ENCODE assay signal across 21 mouse cellular contexts in genomic region chr11:4164701-4165100, GRCm38 (mm10). TPM values are rescaled to one million over a fixed set of nuclear protein-coding genes. Genes with fewer than 3 reads are reported as not detected.
A peak's percentile ranks its signal among the peaks of the same experiment; 100 is the strongest.
DNase-seq lines count a peak whose midpoint lies in the region; ATAC-seq and TF ChIP-seq lines count a peak whose summit lies in the region.
"Had no signal": no experiment of that assay in that cellular context is flagged by ENCODE, and none has a peak within 500 bp of the region (broad histone marks: within the 10 kb centered on the region; RNA-seq: fewer than 3 reads in every experiment).

No protein-coding gene starts in this region.

- TF ChIP-seq POLR2A in CH12.LX (IDR thresholded peaks at IDR 0.05; ENCODE audit: low read depth, low read length), result no peak
- TF ChIP-seq POLR2A in embryonic fibroblast, embryonic 13.5 days (IDR thresholded peaks at IDR 0.05; ENCODE audit: low read depth, low read length), result no peak

- peaks cover 78% of the 10 kb centered on the region for H3K36me3 ChIP-seq in forebrain, postnatal 0 days (ENCODE audit: insufficient read depth)
- peaks cover 82% of the 10 kb centered on the region for H3K36me3 ChIP-seq in forebrain, embryonic 14.5 days (ENCODE audit: control insufficient read depth, insufficient read depth, low read length)
- H3K36me3 ChIP-seq in CH12.LX (replicated peaks in 1 of 2; ENCODE audit: control insufficient read depth in 1 of 2, insufficient read depth in 1 of 2, low read length in 1 of 2), result peaks cover 70 to 85% of the 10 kb centered on the region in 2 experiments

- 0 out of 2 replicates have a peak overlapping the region, but pooled peaks have one; percentile 3 for H3K9ac ChIP-seq in forebrain, postnatal 0 days
- H3K9ac ChIP-seq in forebrain, embryonic 14.5 days (ENCODE audit: low read length), result no peak overlapping the region
- H3K9ac ChIP-seq in CH12.LX (ENCODE audit: insufficient read depth, low read depth), result 0 out of 2 replicates have a peak overlapping the region, but pooled peaks have one; percentile 22
- H3K9ac ChIP-seq: heart, embryonic 15.5 days; hindbrain, embryonic 15.5 days; liver, postnatal 0 days; midbrain, embryonic 12.5 days; neural tube, embryonic 13.5 days had no signal

- WGBS in forebrain, postnatal 0 days, result 98% methylated on average over 2 of the region's 2 CpGs
- 97% methylated on average over 2 of the region's 2 CpGs for WGBS in forebrain, embryonic 14.5 days

- no peak overlapping the region for H3K4me2 ChIP-seq in forebrain, postnatal 0 days (ENCODE audit: low read depth)
- no peak overlapping the region for H3K4me2 ChIP-seq in forebrain, embryonic 14.5 days (ENCODE audit: low read length)
- peak overlapping the region; percentile 23 for H3K4me2 ChIP-seq in CH12.LX (ENCODE audit: insufficient read depth, low read depth, poor library complexity, severe bottlenecking)
- H3K4me2 ChIP-seq: heart, embryonic 15.5 days; hindbrain, embryonic 15.5 days; midbrain, embryonic 12.5 days; neural tube, embryonic 13.5 days had no signal

- peaks cover 17% of the 10 kb centered on the region for H3K4me1 ChIP-seq in forebrain, postnatal 0 days (ENCODE audit: insufficient read depth)
- peaks cover 13% of the 10 kb centered on the region for H3K4me1 ChIP-seq in forebrain, embryonic 14.5 days (ENCODE audit: control insufficient read depth, insufficient read depth, low read length)
- H3K4me1 ChIP-seq in CH12.LX (ENCODE audit: control insufficient read depth in 1 of 2, insufficient read depth in 2 of 2), result peaks cover 19 to 51% of the 10 kb centered on the region in 2 experiments
- H3K4me1 ChIP-seq in embryonic fibroblast, embryonic 13.5 days (ENCODE audit: control insufficient read depth, insufficient read depth, low read length), result peaks cover 5% of the 10 kb centered on the region; the same call in 1 of the 2 replicates

- DNase-seq in forebrain, postnatal 0 days, result no peak
- no peak for DNase-seq in forebrain, embryonic 14.5 days (ENCODE audit: low spot score)
- DNase-seq in 416B (ENCODE audit: low read depth), result peak; percentile 23
- DNase-seq in CH12.LX (ENCODE audit: extremely low read depth), result peak; percentile 77
- no peak for DNase-seq in layer of hippocampus, adult 2 months (ENCODE audit: low spot score in 2 of 2)
- no peak for DNase-seq in heart, adult 9 months (ENCODE audit: low spot score in 2 of 2)
- DNase-seq: cerebellum, adult 2 months; gastrocnemius, postnatal 10 days; heart, adult 11 months; heart, postnatal 4 days; kidney, adult 18-20 months; kidney, postnatal 10 days; liver, postnatal 0 days; lung, postnatal 10 days; thymus, adult 18-20 months had no signal

- H3K27me3 ChIP-seq in forebrain, postnatal 0 days (ENCODE audit: insufficient read depth, low read length), result no peaks in the 10 kb centered on the region
- no peaks in the 10 kb centered on the region for H3K27me3 ChIP-seq in forebrain, embryonic 14.5 days (replicated peaks; ENCODE audit: control insufficient read depth, insufficient read depth, low read length)
- H3K27me3 ChIP-seq in CH12.LX (replicated peaks), result no peaks in the 10 kb centered on the region
- H3K27me3 ChIP-seq: heart, embryonic 15.5 days; hindbrain, embryonic 15.5 days; midbrain, embryonic 12.5 days; neural tube, embryonic 13.5 days had no signal

- no peak for ATAC-seq in forebrain, postnatal 0 days
- ATAC-seq in forebrain, embryonic 14.5 days, result no peak
- ATAC-seq: liver, postnatal 0 days had no signal

- H3K27ac ChIP-seq in forebrain, postnatal 0 days (ENCODE audit: low read depth, low read length), result no peak overlapping the region
- no peak overlapping the region for H3K27ac ChIP-seq in forebrain, embryonic 14.5 days (ENCODE audit: low read depth, low read length)
- peak overlapping the region; percentile 47; the same call in 1 of the 2 replicates for H3K27ac ChIP-seq in CH12.LX (ENCODE audit: insufficient read depth, low read depth)
- peak overlapping the region; percentile 28; the same call in 1 of the 2 replicates for H3K27ac ChIP-seq in embryonic fibroblast, embryonic 13.5 days (ENCODE audit: insufficient read depth, low read length)
- H3K27ac ChIP-seq in layer of hippocampus, adult 2 months, result no peak overlapping the region
- H3K27ac ChIP-seq: forebrain, embryonic 10.5 days; heart, embryonic 15.5 days; hindbrain, embryonic 15.5 days; midbrain, embryonic 12.5 days; neural tube, embryonic 13.5 days had no signal

- TF ChIP-seq RAD21 in CH12.LX (IDR thresholded peaks at IDR 0.05; ENCODE audit: low read depth, low read length), result no peak

- H3K79me2 ChIP-seq in CH12.LX (replicated peaks; ENCODE audit: control insufficient read depth, extremely low read depth, insufficient read depth, poor library complexity, severe bottlenecking), result peaks cover 75% of the 10 kb centered on the region

- dilution Hi-C loops in CH12.LX (cut with MboI; ENCODE audit: extremely low pct_ligation_motif_present, extremely low pct_unique_long_range_greater_than_20kb, low sequenced_read_pairs), result no loop called here

- no peak overlapping the region for H3K4me3 ChIP-seq in forebrain, postnatal 0 days (ENCODE audit: low read depth, low read length)
- no peak overlapping the region for H3K4me3 ChIP-seq in forebrain, embryonic 14.5 days (ENCODE audit: low read depth, low read length)
- no peak overlapping the region for H3K4me3 ChIP-seq in CH12.LX (replicated peaks in 1 of 3; ENCODE audit: low read depth in 2 of 3, low read length in 2 of 3, poor library complexity in 1 of 3)
- no peak overlapping the region for H3K4me3 ChIP-seq in embryonic fibroblast, embryonic 13.5 days (ENCODE audit: insufficient read depth, low read length)
- H3K4me3 ChIP-seq in layer of hippocampus, adult 2 months, result no peak overlapping the region
- H3K4me3 ChIP-seq: forebrain, embryonic 10.5 days; heart, embryonic 15.5 days; hindbrain, embryonic 15.5 days; midbrain, embryonic 12.5 days; neural tube, embryonic 13.5 days had no signal

- peak; percentile 72 for TF ChIP-seq EP300 in CH12.LX (IDR thresholded peaks at IDR 0.05; ENCODE audit: low read length)

- in situ Hi-C loops in CH12.LX (cut with MboI; ENCODE audit: low pct_ligation_motif_present, low pct_unique_long_range_greater_than_20kb, low sequenced_read_pairs), result no loop called here

- no peak for TF ChIP-seq CTCF in forebrain, postnatal 0 days (IDR thresholded peaks at IDR 0.05; ENCODE audit: low read depth)
- no peak for TF ChIP-seq CTCF in CH12.LX (conservative IDR thresholded peaks at IDR 0.05 in 1 of 2, IDR thresholded peaks at IDR 0.05 in 1 of 2; ENCODE audit: low read depth in 2 of 2, low read length in 2 of 2)
- no peak for TF ChIP-seq CTCF in embryonic fibroblast, embryonic 13.5 days (IDR thresholded peaks at IDR 0.05; ENCODE audit: borderline replicate concordance, insufficient read depth, low read length)
- TF ChIP-seq CTCF in layer of hippocampus, adult 2 months (conservative IDR thresholded peaks at IDR 0.05), result no peak

- H3K9me3 ChIP-seq in forebrain, postnatal 0 days (ENCODE audit: low read length), result no peaks in the 10 kb centered on the region
- H3K9me3 ChIP-seq in forebrain, embryonic 14.5 days (replicated peaks; ENCODE audit: control insufficient read depth, low read length), result no peaks in the 10 kb centered on the region
- no peaks in the 10 kb centered on the region for H3K9me3 ChIP-seq in CH12.LX (replicated peaks; ENCODE audit: low read length)
- H3K9me3 ChIP-seq: forebrain, embryonic 10.5 days; heart, embryonic 15.5 days; hindbrain, embryonic 15.5 days; midbrain, embryonic 12.5 days; neural tube, embryonic 13.5 days had no signal

RNA-seq across cellular contexts. Expression of gene Sf3a1, which starts 4.6 kb away (rescaled TPM):
- 46.7 and 54.4 TPM in 2 replicates for total RNA-seq in forebrain, postnatal 0 days (2014; rRNA removed)
- polyA plus RNA-seq in forebrain, postnatal 0 days (2015; fragmentation: Nextera tagmentation; extraction: Ambion mirVana), result 30.6 and 34.6 TPM in 2 replicates
- 51.5 and 59.3 TPM in 2 replicates for polyA plus RNA-seq in forebrain, embryonic 14.5 days (2014; fragmentation: Nextera tagmentation; extraction: Ambion mirVana)
- total RNA-seq in CH12.LX (2012; rRNA removed) (46.5 and 56.9 TPM in 2 replicates), CH12.LX (2014; rRNA removed) (28.6 and 29.5 TPM in 2 replicates)
- 93.4 and 97.6 TPM in 2 replicates for polyA plus RNA-seq in CH12.LX (2012; ENCODE audit: insufficient read length, low read depth)
- polyA plus RNA-seq in embryonic fibroblast, embryonic 13.5 days (2011; ENCODE audit: insufficient read length, low read depth, missing spikeins), result 42.5 and 46.8 TPM in 2 replicates
- 10 to 100 TPM; 72.3 to 74.1 TPM for total RNA-seq in layer of hippocampus, adult 2 months (2021)

RNA-seq across cellular contexts. Expression of gene Ccdc157, which starts 4.6 kb away (rescaled TPM):
- 13.9 and 25.0 TPM in 2 replicates for total RNA-seq in forebrain, postnatal 0 days (2014; rRNA removed)
- 5.2 and 7.8 TPM in 2 replicates for polyA plus RNA-seq in forebrain, postnatal 0 days (2015; fragmentation: Nextera tagmentation; extraction: Ambion mirVana)
- polyA plus RNA-seq in forebrain, embryonic 14.5 days (2014; fragmentation: Nextera tagmentation; extraction: Ambion mirVana), result 2.4 and 2.9 TPM in 2 replicates
- total RNA-seq in CH12.LX (2012; rRNA removed) (4.2 and 4.4 TPM in 2 replicates), CH12.LX (2014; rRNA removed) (2.3 and 2.6 TPM in 2 replicates)
- 3.9 and 4.0 TPM in 2 replicates for polyA plus RNA-seq in CH12.LX (2012; ENCODE audit: insufficient read length, low read depth)
- 9.2 and 9.4 TPM in 2 replicates for polyA plus RNA-seq in embryonic fibroblast, embryonic 13.5 days (2011; ENCODE audit: insufficient read length, low read depth, missing spikeins)
- 10 to 100 TPM; 12.2 to 12.8 TPM for total RNA-seq in layer of hippocampus, adult 2 months (2021)

RNA-seq across cellular contexts. Expression of gene Tbc1d10a, which starts 21.9 kb away (rescaled TPM):
- 41.9 and 42.0 TPM in 2 replicates for total RNA-seq in forebrain, postnatal 0 days (2014; rRNA removed)
- 33.1 and 37.6 TPM in 2 replicates for polyA plus RNA-seq in forebrain, postnatal 0 days (2015; fragmentation: Nextera tagmentation; extraction: Ambion mirVana)
- polyA plus RNA-seq in forebrain, embryonic 14.5 days (2014; fragmentation: Nextera tagmentation; extraction: Ambion mirVana), result 13.3 and 18.3 TPM in 2 replicates
- total RNA-seq in CH12.LX (2012; rRNA removed) (30.3 and 37.7 TPM in 2 replicates), CH12.LX (2014; rRNA removed) (30.9 and 33.9 TPM in 2 replicates)
- polyA plus RNA-seq in CH12.LX (2012; ENCODE audit: insufficient read length, low read depth), result 33.5 and 37.6 TPM in 2 replicates
- 18.3 and 20.7 TPM in 2 replicates for polyA plus RNA-seq in embryonic fibroblast, embryonic 13.5 days (2011; ENCODE audit: insufficient read length, low read depth, missing spikeins)
- total RNA-seq in layer of hippocampus, adult 2 months (2021), result 10 to 100 TPM; 27.3 to 29.4 TPM

RNA-seq across cellular contexts. Expression of gene Rnf215, which starts 29.7 kb away (rescaled TPM):
- 73.9 and 90.1 TPM in 2 replicates for total RNA-seq in forebrain, postnatal 0 days (2014; rRNA removed)
- polyA plus RNA-seq in forebrain, postnatal 0 days (2015; fragmentation: Nextera tagmentation; extraction: Ambion mirVana), result 37.4 and 45.4 TPM in 2 replicates
- polyA plus RNA-seq in forebrain, embryonic 14.5 days (2014; fragmentation: Nextera tagmentation; extraction: Ambion mirVana), result 44.3 and 45.5 TPM in 2 replicates
- total RNA-seq in CH12.LX (2012; rRNA removed) (24.8 and 25.0 TPM in 2 replicates), CH12.LX (2014; rRNA removed) (14.9 and 18.2 TPM in 2 replicates)
- polyA plus RNA-seq in CH12.LX (2012; ENCODE audit: insufficient read length, low read depth), result 22.5 and 24.3 TPM in 2 replicates
- polyA plus RNA-seq in embryonic fibroblast, embryonic 13.5 days (2011; ENCODE audit: insufficient read length, low read depth, missing spikeins), result 16.4 and 19.6 TPM in 2 replicates
- total RNA-seq in layer of hippocampus, adult 2 months (2021), result 10 to 100 TPM; 33.8 to 35.6 TPM

RNA-seq across cellular contexts. Expression of gene Sec14l2, which starts 41.5 kb away (rescaled TPM):
- total RNA-seq in forebrain, postnatal 0 days (2014; rRNA removed), result 4.4 and 5.8 TPM in 2 replicates
- polyA plus RNA-seq in forebrain, postnatal 0 days (2015; fragmentation: Nextera tagmentation; extraction: Ambion mirVana), result 2.9 and 3.4 TPM in 2 replicates
- polyA plus RNA-seq in forebrain, embryonic 14.5 days (2014; fragmentation: Nextera tagmentation; extraction: Ambion mirVana), result 1.1 and 1.4 TPM in 2 replicates
- total RNA-seq in CH12.LX (2012; rRNA removed), result 21.5 and 26.1 TPM in 2 replicates
- total RNA-seq in CH12.LX (2014; rRNA removed), result 21.9 and 24.2 TPM in 2 replicates
- polyA plus RNA-seq in CH12.LX (2012; ENCODE audit: insufficient read length, low read depth), result 16.7 and 19.0 TPM in 2 replicates
- 1.8 and 2.5 TPM in 2 replicates for polyA plus RNA-seq in embryonic fibroblast, embryonic 13.5 days (2011; ENCODE audit: insufficient read length, low read depth, missing spikeins)
- 10 to 100 TPM; 62.8 to 67.6 TPM for total RNA-seq in layer of hippocampus, adult 2 months (2021)

Comparison
In these comparisons a context has a peak if more than half of its experiments do, and no peak if none do; other contexts are left out.
1. DNase-seq: peak in 416B (single experiment) and CH12.LX (single experiment); none in forebrain, postnatal 0 days (single experiment), forebrain, embryonic 14.5 days (single experiment), layer of hippocampus, adult 2 months (0 of 2) and heart, adult 9 months (0 of 2).
2. H3K27ac ChIP-seq: peak in CH12.LX (single experiment) and embryonic fibroblast, embryonic 13.5 days (single experiment); none in forebrain, postnatal 0 days (single experiment), forebrain, embryonic 14.5 days (single experiment) and layer of hippocampus, adult 2 months (single experiment).